Comparison of ENCODE assay signal across 26 mouse cellular contexts in the genomic region with DNA sequence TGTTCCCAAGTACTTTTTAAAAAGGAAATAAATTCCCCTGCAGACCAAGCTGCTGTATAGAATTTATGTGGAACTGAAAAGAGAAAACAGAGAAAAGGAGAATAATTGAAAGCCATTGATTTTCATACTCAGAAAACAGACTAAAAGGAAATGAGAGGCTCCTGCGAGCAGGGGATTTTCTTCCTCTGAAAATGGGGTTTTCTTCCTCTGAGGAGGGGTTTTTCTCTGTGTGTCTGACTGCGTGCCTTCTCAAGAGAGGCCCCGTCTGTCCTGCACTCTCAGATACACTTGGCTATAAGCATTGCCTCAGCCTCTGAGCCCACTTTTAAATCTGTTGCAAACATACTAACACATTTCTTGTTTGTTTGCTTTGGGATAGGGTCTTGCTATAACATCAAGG. TPM values are rescaled to one million over a fixed set of nuclear protein-coding genes. Genes with fewer than 3 reads are reported as not detected.
DNase-seq lines count a peak whose midpoint lies in the region; ATAC-seq and TF ChIP-seq lines count a peak whose summit lies in the region.
"Had no signal": no experiment of that assay in that cellular context is flagged by ENCODE, and none has a peak within 500 bp of the region (broad histone marks: within the 10 kb centered on the region; RNA-seq: fewer than 3 reads in every experiment).

No protein-coding gene starts in this region.

- H3K4me2 ChIP-seq in liver, embryonic 15.5 days: peak overlapping the region; percentile 41; the same call in 1 of the 2 replicates
- no peak overlapping the region for H3K4me2 ChIP-seq in liver, embryonic 11.5 days
- H3K4me2 ChIP-seq in liver, postnatal 0 days (ENCODE audit: low read depth, low read length): peak overlapping the region; percentile 54
- H3K4me2 ChIP-seq in hindbrain, postnatal 0 days (ENCODE audit: low read depth, low read length): no peak overlapping the region
- H3K4me2 ChIP-seq: embryonic facial prominence, embryonic 12.5 days; embryonic facial prominence, embryonic 15.5 days; heart, embryonic 13.5 days; hindbrain, embryonic 14.5 days had no signal

- H3K4me3 ChIP-seq in liver, embryonic 15.5 days (replicated peaks): 0 out of 2 replicates have a peak overlapping the region, but pooled peaks have one; percentile 7
- no peak overlapping the region for H3K4me3 ChIP-seq in liver, embryonic 11.5 days (ENCODE audit: low read depth, low read length)
- no peak overlapping the region for H3K4me3 ChIP-seq in spleen, adult 2 months (ENCODE audit: extremely low read depth, insufficient read depth, insufficient read length)
- peak overlapping the region; percentile 46 for H3K4me3 ChIP-seq in liver, postnatal 0 days (ENCODE audit: low read depth, low read length)
- H3K4me3 ChIP-seq in hindbrain, postnatal 0 days (ENCODE audit: low read length): no peak overlapping the region
- H3K4me3 ChIP-seq: embryonic facial prominence, embryonic 12.5 days; embryonic facial prominence, embryonic 15.5 days; heart, adult 2 months; heart, embryonic 10.5 days; heart, embryonic 13.5 days had no signal

- TF ChIP-seq CTCF in spleen, adult 2 months (IDR thresholded peaks at IDR 0.05; ENCODE audit: extremely low read depth, insufficient read depth, insufficient read length, insufficient replicate concordance): no peak
- TF ChIP-seq CTCF in liver, postnatal 0 days (IDR thresholded peaks at IDR 0.05; ENCODE audit: low read depth): no peak
- TF ChIP-seq CTCF in hindbrain, postnatal 0 days (IDR thresholded peaks at IDR 0.05; ENCODE audit: low read depth): no peak

- H3K27ac ChIP-seq in liver, embryonic 15.5 days (replicated peaks): no peak overlapping the region
- no peak overlapping the region for H3K27ac ChIP-seq in liver, embryonic 11.5 days (ENCODE audit: low read depth, low read length)
- peak overlapping the region; percentile 63 for H3K27ac ChIP-seq in spleen, adult 2 months (ENCODE audit: insufficient read depth, low read length)
- H3K27ac ChIP-seq in liver, postnatal 0 days (ENCODE audit: low read depth): no peak overlapping the region
- H3K27ac ChIP-seq in hindbrain, postnatal 0 days: no peak overlapping the region
- H3K27ac ChIP-seq: embryonic facial prominence, embryonic 12.5 days; embryonic facial prominence, embryonic 15.5 days; heart, adult 2 months; heart, embryonic 10.5 days; heart, embryonic 13.5 days; hindbrain, embryonic 14.5 days had no signal

- no peaks in the 10 kb centered on the region for H3K4me1 ChIP-seq in liver, embryonic 15.5 days (replicated peaks)
- H3K4me1 ChIP-seq in liver, embryonic 11.5 days (replicated peaks; ENCODE audit: control insufficient read depth, insufficient read depth, low read length): no peaks in the 10 kb centered on the region
- H3K4me1 ChIP-seq in spleen, adult 2 months (ENCODE audit: control insufficient read depth, insufficient read depth, insufficient read length): peaks cover 7% of the 10 kb centered on the region
- peaks cover 10% of the 10 kb centered on the region; the same call in 1 of the 2 replicates for H3K4me1 ChIP-seq in liver, postnatal 0 days (ENCODE audit: insufficient read depth)
- no peaks in the 10 kb centered on the region for H3K4me1 ChIP-seq in hindbrain, postnatal 0 days (ENCODE audit: insufficient read depth, low read length)
- H3K4me1 ChIP-seq: embryonic facial prominence, embryonic 15.5 days; heart, embryonic 10.5 days; heart, embryonic 13.5 days had no signal

- no peaks in the 10 kb centered on the region for H3K27me3 ChIP-seq in liver, embryonic 15.5 days
- no peaks in the 10 kb centered on the region for H3K27me3 ChIP-seq in liver, embryonic 11.5 days (replicated peaks; ENCODE audit: control insufficient read depth, insufficient read depth, low read length)
- no peaks in the 10 kb centered on the region for H3K27me3 ChIP-seq in spleen, adult 2 months (ENCODE audit: control insufficient read depth, insufficient read depth, low read length)
- H3K27me3 ChIP-seq in liver, postnatal 0 days (ENCODE audit: insufficient read depth, low read length): no peaks in the 10 kb centered on the region
- no peaks in the 10 kb centered on the region for H3K27me3 ChIP-seq in hindbrain, postnatal 0 days (ENCODE audit: insufficient read depth, low read length)
- H3K27me3 ChIP-seq: embryonic facial prominence, embryonic 12.5 days; embryonic facial prominence, embryonic 15.5 days; heart, embryonic 13.5 days had no signal

- no peak overlapping the region for H3K9ac ChIP-seq in liver, embryonic 15.5 days
- no peak overlapping the region for H3K9ac ChIP-seq in liver, embryonic 11.5 days (ENCODE audit: low read depth, low read length)
- peak overlapping the region; percentile 27; the same call in 1 of the 2 replicates for H3K9ac ChIP-seq in liver, postnatal 0 days (replicated peaks)
- H3K9ac ChIP-seq in hindbrain, postnatal 0 days (replicated peaks; ENCODE audit: low read length): no peak overlapping the region
- H3K9ac ChIP-seq: embryonic facial prominence, embryonic 12.5 days; embryonic facial prominence, embryonic 15.5 days; forebrain, postnatal 0 days; heart, embryonic 13.5 days; hindbrain, embryonic 14.5 days had no signal

- no peak for DNase-seq in liver, embryonic 11.5 days (ENCODE audit: low spot score)
- no peak for DNase-seq in spleen, adult 2 months (ENCODE audit: low read depth in 1 of 2, low spot score in 2 of 2)
- no peak for DNase-seq in spleen, postnatal 14 days (ENCODE audit: low spot score in 2 of 2)
- peak; percentile 4 to 13 for DNase-seq in B cell, adult 2 months
- DNase-seq in liver, postnatal 0 days: no peak
- DNase-seq in hindbrain, postnatal 0 days (ENCODE audit: low spot score): no peak
- no peak for DNase-seq in thymus, adult 18-20 months
- DNase-seq: adrenal gland, adult 2 months; adrenal gland, postnatal 14 days; cerebellum, adult 11 months; cerebellum, adult 2 months; cerebellum, adult 9-11 months; cerebellum, postnatal 25 days; forebrain, postnatal 0 days; gastrocnemius, postnatal 36 days; heart, adult 2 months; heart, postnatal 14 days; heart, postnatal 4 days had no signal

- 66% methylated on average over 3 of the region's 3 CpGs for WGBS in liver, embryonic 15.5 days (ENCODE audit: insufficient replicate concordance)
- 79% methylated on average over 3 of the region's 3 CpGs for WGBS in liver, embryonic 11.5 days
- 25% methylated on average over 3 of the region's 3 CpGs for WGBS in spleen, adult 2 months
- WGBS in liver, postnatal 0 days (ENCODE audit: insufficient replicate concordance): 73% methylated on average over 3 of the region's 3 CpGs
- WGBS in hindbrain, postnatal 0 days: 86% methylated on average over 3 of the region's 3 CpGs

- H3K36me3 ChIP-seq in liver, embryonic 15.5 days (replicated peaks): no peaks in the 10 kb centered on the region
- H3K36me3 ChIP-seq in liver, embryonic 11.5 days (ENCODE audit: control insufficient read depth, insufficient read depth, low read length): no peaks in the 10 kb centered on the region
- H3K36me3 ChIP-seq in spleen, adult 2 months (ENCODE audit: control insufficient read depth, insufficient read depth, low read length): 0 out of 2 replicates have a peak, but pooled peaks cover 1% of the 10 kb centered on the region
- H3K36me3 ChIP-seq in liver, postnatal 0 days (replicated peaks; ENCODE audit: insufficient read depth, low read length): no peaks in the 10 kb centered on the region
- H3K36me3 ChIP-seq in hindbrain, postnatal 0 days (ENCODE audit: insufficient read depth, low read length): no peaks in the 10 kb centered on the region
- H3K36me3 ChIP-seq: embryonic facial prominence, embryonic 12.5 days; embryonic facial prominence, embryonic 15.5 days; heart, embryonic 10.5 days; heart, embryonic 13.5 days had no signal

- no peak for ATAC-seq in liver, embryonic 15.5 days (ENCODE audit: insufficient read depth)
- no peak for ATAC-seq in liver, embryonic 11.5 days (replicated peaks; ENCODE audit: low FRiP score)
- no peak for ATAC-seq in liver, postnatal 0 days
- ATAC-seq in hindbrain, postnatal 0 days: no peak
- ATAC-seq: forebrain, embryonic 14.5 days; forebrain, postnatal 0 days had no signal

- no peak for TF ChIP-seq EP300 in liver, postnatal 0 days (IDR thresholded peaks at IDR 0.05; ENCODE audit: low read depth)

- H3K9me3 ChIP-seq in liver, embryonic 15.5 days (replicated peaks): no peaks in the 10 kb centered on the region
- H3K9me3 ChIP-seq in liver, embryonic 11.5 days (ENCODE audit: control insufficient read depth, low read length): no peaks in the 10 kb centered on the region
- H3K9me3 ChIP-seq in liver, postnatal 0 days (ENCODE audit: low read length): no peaks in the 10 kb centered on the region
- no peaks in the 10 kb centered on the region for H3K9me3 ChIP-seq in hindbrain, postnatal 0 days (ENCODE audit: low read length)
- H3K9me3 ChIP-seq: embryonic facial prominence, embryonic 12.5 days; embryonic facial prominence, embryonic 15.5 days; heart, embryonic 10.5 days; heart, embryonic 13.5 days had no signal

- TF ChIP-seq POLR2A in spleen, adult 2 months (IDR thresholded peaks at IDR 0.05; ENCODE audit: low read depth, low read length): no peak

RNA-seq across cellular contexts. Expression of a gene that starts 1.9 kb away (rescaled TPM):
- 6.7 and 7.3 TPM in 2 replicates for polyA plus RNA-seq in liver, embryonic 15.5 days (2015; fragmentation: Nextera tagmentation; extraction: Ambion mirVana)
- polyA plus RNA-seq in liver, embryonic 11.5 days (2014; fragmentation: Nextera tagmentation; extraction: Ambion mirVana): 0.38 and 0.43 TPM in 2 replicates
- polyA plus RNA-seq in spleen, adult 2 months (2012; rRNA removed): 3.2 and 4.1 TPM in 2 replicates
- polyA plus RNA-seq in liver, postnatal 0 days (2015; fragmentation: Nextera tagmentation; extraction: Ambion mirVana): 20.0 and 21.4 TPM in 2 replicates
- total RNA-seq in hindbrain, postnatal 0 days (2014; rRNA removed): 0.61 TPM in 1 of 2 replicates, not detected in the other
- 0.11 and 0.16 TPM in 2 replicates for polyA plus RNA-seq in hindbrain, postnatal 0 days (2015; fragmentation: Nextera tagmentation; extraction: Ambion mirVana)
- total RNA-seq: forebrain, postnatal 0 days; gastrocnemius, postnatal 36 days; granulocyte monocyte progenitor cell, adult 5-6 weeks; heart, postnatal 14 days; heart, postnatal 4 days had no signal
- polyA plus RNA-seq: adrenal gland, adult 2 months; forebrain, postnatal 0 days had no signal

Comparison
In these comparisons a context has a peak if more than half of its experiments do, and no peak if none do; other contexts are left out.
1. H3K4me2 ChIP-seq: peak in liver, embryonic 15.5 days (single experiment) and liver, postnatal 0 days (single experiment); none in liver, embryonic 11.5 days (single experiment) and hindbrain, postnatal 0 days (single experiment).
2. H3K4me3 ChIP-seq: peak in liver, embryonic 15.5 days (single experiment) and liver, postnatal 0 days (single experiment); none in liver, embryonic 11.5 days (single experiment), spleen, adult 2 months (single experiment) and hindbrain, postnatal 0 days (single experiment).
3. DNase-seq: peak in B cell, adult 2 months (2 of 2); none in liver, embryonic 11.5 days (single experiment), spleen, adult 2 months (0 of 2), spleen, postnatal 14 days (0 of 2), liver, postnatal 0 days (single experiment), hindbrain, postnatal 0 days (single experiment) and thymus, adult 18-20 months (0 of 2).